Mouse (Mus musculus) kidney, adult 11 months (tissue): ENCODE measurements around the gene Sec1.
A peak's percentile ranks its signal among the peaks of the same experiment; 100 is the strongest.

Source experiments
- DNase-seq: peaks from one replicate; pipeline ENCODE4 v3.0.0; 2022

Gene Sec1

GRCm38 (mm10) chr7:45716952-45717917 is 23.0 kb upstream of the Sec1 start:
- DNase-seq = no peak

GRCm38 (mm10) chr7:45716460-45716857 is 22.3 kb upstream of the Sec1 start:
- DNase-seq = no peak

- DNase-seq = peak; percentile 50
These were observed 21.7 kb upstream of the Sec1 start for GRCm38 (mm10) chr7:45715741-45716459.

DNA sequence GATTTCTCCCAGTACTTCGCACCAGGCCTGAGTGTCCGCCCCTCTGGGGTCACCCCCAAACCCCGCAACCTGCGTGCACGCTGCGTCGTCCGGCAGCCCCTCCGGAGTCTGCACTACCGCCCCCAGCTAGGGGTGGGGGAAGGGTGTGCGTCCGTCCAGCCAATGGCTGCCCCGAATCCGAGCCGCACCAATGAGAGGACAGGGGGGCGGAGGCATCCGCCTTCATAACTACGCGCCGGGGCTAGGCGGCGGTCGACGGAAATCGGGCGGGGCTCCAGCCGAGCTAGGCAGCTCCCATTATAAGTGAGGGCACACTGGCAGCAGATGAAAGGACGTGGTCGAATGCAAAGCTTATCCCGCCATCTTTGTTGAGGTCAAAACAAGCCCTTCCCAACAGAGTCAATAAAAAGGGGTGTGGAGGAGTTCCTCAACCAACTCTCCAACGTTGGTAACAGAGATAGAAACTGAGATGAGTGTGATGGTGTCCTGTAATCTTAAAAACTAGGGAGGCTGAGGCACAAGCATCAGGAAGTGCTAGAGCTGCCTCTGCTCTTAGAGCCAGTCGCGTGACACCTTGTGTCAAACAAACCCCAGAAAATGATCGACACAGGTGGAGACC is 21.0 kb upstream of the Sec1 start, which contains the start of gene Rpl18:
Gene Rpl18, plus strand, starts transcription at position 368 of the 619 bp plus-strand sequence.
- peak; percentile 99 for DNase-seq

- DNase-seq = peak; percentile 85
These were observed 20.5 kb upstream of the Sec1 start for GRCm38 (mm10) chr7:45714630-45715089.

DNA sequence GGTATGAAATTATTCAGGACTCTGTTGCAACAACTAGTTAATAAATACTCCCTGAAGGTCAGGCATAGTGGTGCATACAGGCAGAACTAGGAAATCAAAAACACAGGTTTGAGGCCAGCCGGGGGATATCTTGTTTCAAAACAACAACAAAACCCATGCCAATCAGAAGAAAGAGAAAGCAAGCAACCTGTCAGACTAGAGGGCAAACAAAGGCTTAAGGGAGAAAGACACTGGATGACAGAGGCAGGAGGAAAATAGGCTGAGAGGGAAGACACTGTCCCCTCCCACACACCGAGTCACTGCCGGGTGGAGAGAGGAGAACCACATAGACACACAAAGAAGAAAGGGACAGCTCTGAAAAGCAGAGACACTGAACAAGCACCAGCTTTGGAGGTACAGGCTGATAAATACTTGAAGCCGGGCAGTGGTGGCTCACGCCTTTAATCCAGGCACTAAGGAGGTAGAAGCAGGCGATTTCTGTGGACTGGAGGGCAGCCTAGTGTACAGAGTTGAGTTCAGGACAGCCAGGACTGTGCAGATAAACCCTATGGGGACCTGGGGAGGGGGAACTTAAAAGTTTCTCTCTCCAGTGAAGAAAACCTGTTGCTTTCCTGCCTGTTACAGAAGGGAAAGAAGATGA is 19.8 kb upstream of the Sec1 start:
- DNase-seq = peak; percentile 50

GRCm38 (mm10) chr7:45713396-45713795 is 19.2 kb upstream of the Sec1 start:
- DNase-seq = peak; percentile 67

GRCm38 (mm10) chr7:45712022-45712757 is 18.0 kb upstream of the Sec1 start:
- DNase-seq = peak; percentile 96

DNA sequence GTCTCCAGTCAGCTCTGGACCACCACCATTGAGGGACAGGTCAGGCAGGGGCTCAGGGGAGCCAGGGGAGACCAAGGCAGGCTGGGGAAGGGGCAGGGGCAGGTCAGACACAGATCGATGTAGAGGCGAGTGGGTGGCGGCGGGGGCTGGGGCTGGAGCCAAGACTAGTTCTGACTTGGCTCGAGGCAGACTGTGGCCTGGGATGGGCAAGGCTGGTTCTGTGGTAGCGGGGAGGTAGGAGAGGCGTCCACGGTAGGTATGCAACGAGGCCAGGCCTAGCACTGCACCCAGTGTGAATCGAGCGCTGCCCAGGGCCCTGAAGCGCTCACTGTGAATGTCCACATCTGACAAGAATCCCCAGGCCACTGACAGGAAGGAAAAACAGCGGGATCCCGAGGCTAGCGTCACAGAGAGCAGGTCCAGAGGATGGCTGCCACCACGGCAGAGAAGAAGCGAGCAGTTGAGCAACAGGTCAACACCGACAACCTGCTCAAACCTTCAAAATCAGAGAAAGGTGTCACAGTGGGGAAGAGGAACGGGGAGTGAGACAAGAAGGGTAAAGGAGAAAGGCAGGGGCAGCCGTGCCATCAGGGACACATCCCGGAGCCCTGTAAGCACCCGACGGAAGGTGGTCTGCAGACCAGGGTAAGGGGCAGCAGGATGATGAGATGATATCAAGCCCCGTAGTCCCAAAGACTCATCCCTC is 17.3 kb upstream of the Sec1 start:
- peak; percentile 66 for DNase-seq

DNA sequence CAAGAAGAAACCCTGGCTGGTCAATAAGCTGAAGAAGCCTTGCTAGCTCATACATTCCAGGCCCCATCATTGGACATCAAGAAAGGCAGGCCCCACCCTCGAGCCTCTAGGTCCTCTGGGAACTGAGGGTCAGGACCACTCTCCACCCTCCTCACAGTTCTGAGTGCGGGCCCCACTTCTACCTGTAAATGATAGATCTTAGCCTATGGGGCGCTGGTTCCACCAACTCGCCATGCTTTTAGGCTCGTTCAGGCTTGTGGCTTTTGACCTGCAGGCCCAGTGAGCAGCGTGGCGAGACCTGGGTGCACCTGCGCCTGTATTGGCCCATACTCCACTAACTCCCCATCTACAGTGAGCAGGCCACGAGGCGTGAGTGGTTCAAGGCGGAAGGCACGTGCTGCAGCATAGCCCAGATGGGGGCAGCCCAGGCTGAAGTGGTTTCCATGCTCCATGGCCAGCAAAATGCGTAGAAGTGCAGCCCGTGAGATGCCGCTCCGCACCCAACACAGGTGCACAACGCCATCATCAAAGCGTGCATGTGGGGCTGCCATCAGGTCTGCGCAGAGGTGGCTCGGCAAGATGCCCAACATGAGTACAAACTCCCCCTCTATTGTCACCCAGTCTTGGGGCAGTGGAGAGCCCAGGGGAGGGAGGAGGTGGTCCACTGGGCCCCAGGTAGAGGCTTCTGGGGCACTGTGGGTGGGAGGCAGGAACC is 16.4 kb upstream of the Sec1 start:
- peak; percentile 69 for DNase-seq

DNA sequence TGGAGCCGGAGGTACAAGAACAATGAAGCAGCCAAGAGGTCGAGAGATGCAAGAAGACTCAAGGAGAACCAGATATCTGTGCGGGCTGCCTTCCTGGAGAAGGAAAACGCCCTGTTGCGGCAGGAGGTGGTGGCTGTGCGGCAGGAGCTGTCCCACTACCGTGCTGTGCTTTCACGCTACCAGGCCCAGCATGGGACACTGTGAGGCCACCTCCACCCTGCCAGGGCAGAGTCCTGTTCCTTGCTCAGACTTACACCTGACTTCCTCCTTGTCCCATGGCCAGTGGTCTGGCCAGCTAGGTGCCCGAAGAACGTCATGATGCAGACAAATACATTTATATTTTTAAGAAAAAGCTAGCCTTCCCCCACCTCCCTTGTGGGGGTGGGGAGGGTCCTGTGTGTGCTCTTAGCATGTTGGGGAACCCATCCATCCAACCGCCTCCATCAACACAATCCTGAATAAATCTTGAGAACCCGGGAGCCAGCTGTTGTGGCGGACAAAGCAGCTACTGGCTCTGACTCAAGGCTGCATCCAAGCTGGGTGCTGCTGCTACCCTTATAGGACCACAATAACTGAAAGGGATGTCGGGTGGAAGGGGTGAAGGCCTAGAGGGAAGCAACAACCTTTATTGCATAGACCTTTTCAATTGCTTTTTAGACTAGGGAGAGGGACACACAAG is 15.6 kb upstream of the Sec1 start:
- DNase-seq = peak; percentile 48

GRCm38 (mm10) chr7:45709036-45709435 is 14.8 kb upstream of the Sec1 start:
- peak; percentile 59 for DNase-seq

DNA sequence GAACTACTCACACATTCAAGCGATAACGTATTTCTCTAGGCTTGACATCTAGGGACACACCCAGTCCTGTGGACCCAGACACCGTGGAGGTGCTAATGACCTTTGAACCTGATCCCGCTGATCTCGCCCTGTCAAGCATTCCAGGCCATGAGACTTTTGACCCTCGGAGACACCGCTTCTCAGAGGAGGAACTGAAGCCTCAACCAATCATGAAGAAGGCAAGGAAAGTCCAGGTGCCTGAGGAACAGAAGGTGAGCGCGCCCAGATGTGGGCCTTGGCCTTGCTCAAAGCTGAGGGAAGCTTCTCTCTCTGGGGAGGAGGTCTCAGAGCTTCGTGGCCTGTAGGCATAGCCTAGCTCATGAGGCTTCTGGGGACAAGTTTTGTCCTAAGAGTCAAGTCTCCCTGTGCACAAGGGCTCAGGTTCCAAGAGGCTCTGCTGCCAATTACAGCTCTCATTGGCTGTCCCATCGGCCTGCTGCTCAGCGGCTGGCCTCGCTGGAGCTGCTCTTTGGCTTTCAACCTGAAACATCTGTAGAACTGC is 14.1 kb upstream of the Sec1 start:
- peak; percentile 92 for DNase-seq

DNA sequence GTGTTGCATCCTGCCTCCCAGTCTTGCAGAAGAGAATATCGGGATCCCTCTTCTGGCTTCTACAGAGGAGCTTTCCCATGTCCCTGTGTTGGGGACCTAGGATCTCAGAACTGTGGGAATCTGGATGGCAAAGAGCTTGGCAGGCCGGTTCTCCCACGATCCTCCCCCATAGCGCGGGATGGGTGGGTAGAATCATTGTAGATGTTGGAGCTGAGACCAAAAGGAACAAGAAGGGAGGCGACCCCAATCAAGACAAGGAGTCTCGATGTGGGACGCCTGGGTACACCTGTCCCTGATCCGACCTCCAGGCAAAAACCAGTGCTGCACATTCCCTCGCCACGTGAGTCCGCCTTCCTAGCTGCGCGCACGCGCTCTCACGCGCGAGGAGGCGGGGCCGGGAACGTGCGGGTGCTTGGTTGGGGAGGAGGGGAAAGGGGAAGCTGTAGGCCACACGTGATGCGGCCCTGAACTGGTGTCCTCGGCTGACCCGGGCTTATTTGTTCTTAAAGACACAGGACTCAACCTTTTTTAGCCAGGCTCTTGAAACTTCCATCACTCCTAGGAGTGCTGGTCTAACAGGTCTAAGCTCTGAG is 13.3 kb upstream of the Sec1 start:
- peak; percentile 99 for DNase-seq

DNA sequence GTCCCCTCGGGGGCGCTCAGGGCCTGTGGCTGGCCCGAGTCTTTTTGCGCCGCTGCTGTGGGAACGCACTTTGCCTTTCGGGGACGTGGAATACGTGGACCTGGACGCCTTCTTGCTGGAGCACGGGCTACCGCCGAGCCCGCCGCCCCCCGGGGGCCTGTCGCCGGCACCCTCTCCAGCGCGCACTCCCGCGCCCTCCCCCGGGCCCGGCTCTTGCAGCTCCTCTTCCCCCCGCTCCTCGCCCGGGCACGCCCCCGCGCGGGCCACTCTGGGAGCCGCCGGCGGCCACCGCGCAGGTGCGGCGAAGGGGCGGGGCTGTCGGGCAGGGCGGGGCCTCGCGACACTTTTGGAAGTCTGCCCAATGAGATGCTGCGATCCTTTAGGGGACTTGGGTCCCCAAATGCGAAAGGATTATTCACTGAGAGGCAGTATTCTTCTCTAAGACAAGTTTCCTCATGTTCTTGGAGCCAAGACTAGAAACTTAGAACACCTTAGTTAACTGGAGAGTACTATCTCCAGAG is 12.6 kb upstream of the Sec1 start:
- DNase-seq = peak; percentile 92

DNA sequence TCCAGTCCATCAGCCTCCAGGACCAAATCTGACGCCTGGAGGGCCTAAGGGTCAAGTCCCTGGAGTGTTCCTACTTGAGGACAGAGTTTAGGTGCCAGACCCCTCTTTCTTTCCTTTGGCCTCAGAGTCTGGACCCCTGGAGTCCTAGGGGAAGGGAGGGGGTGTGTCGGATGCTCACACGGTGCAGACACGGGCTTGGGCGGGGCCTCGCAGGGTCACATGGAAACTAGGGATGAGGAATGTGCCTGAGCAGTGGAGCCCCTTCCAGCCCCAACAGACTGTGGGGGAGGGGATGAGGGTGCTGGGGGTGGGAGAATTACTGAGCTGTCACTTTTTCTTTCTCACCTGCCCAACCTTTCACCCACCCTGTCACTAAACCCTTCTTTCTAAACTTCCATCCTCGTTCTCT is 11.7 kb upstream of the Sec1 start:
- DNase-seq = peak; percentile 96

DNA sequence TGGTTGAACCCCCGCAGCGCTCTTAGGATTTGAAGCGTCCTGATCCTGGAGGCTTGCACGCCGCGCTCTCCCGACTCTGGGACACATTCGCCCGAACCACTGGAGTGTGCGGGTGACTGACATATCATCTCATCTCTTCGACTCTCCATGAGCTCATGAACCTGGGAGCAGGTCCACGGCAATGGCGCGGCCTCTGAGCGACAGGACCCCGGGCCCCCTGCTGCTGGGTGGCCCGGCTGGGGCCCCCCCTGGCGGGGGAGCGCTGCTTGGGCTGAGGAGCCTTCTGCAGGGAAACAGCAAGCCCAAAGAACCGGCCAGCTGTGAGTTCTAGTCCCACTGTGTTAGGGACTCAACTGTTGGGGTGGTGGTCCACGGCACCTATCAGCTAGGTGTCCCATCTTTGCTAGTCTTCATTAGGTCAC is 11.3 kb upstream of the Sec1 start:
- DNase-seq = no peak

DNA sequence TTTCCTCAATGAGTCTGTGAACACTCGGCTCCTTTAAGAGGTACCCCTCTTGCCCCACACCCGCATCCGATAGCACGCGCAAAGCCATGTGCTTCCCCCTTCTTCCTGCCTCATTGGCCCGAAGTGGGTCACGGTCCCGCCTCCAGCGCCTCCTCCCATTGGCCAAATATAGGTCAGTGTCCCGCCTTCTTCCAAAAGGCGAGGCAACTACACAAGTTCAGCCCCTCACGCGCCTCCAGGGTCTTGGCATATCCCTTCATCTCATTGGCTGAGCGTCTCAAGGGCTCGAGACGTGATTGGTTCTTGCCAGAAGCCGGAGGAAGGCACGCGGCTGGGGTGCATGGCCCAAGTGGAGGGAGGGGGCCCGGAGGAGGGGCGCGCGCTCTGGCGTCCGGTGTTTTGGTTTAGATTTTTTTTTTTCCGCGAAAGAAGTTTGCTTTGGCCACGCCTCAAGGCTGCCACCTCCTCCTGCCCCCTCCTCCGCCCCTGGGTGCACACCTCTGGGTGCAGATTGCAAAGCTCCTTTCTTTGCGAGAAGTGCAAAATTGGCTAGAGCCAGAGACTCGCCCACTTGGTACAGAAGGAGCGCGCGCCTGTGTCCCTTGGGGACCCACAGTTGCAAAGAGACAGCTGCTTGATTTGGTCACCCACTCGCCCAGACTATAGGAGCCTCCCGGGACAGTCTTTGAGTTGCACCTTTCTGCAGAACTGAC is 10.7 kb upstream of the Sec1 start, which contains the start of gene Dbp:
Gene Dbp, plus strand, starts transcription at position 359 of the 713 bp plus-strand sequence.
- peak; percentile 100 for DNase-seq
